Mouse (Mus musculus): Measurements from ENCODE around the gene Prdm10.

DNA sequence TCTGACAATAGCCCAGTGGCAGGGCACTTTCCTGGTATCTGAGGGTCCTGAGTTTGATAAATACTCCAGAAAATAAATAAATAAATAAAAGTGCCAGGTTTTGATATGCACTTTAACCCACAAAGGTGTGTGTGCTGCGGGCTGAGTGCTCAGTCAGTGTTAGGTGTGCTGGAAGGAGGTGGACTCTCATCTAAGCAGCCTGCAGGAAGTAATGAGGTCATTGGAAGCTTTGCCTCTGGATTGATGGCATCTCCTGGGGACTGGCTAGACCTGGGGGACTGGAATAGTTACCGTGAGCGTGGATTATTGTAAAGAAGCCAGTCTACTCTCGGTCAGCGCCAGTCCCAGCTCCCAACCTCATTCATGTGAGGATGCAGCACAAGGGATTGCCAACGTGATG is 33.9 kb upstream of the Prdm10 start:
- TF ChIP-seq CTCF (IDR thresholded peaks at IDR 0.05) (no peak), EP300 (IDR thresholded peaks at IDR 0.05) (no peak)
